Mouse (Mus musculus) hindbrain, embryonic 14.5 days (tissue): ENCODE measurements around the gene Spg20. TPM values are rescaled to one million over a fixed set of nuclear protein-coding genes. Genes with fewer than 3 reads are reported as not detected.

Source experiments
- ATAC-seq: fragments of 200-750 bp; cut with Nextera tagmentation; 2 replicates; pipeline ENCODE4 v1.8.0; 2017; ENCODE audit warnings: moderate number of reproducible peaks, mild to moderate bottlenecking, moderate TSS enrichment, moderate library complexity; ENCODE audit not compliant: low FRiP score
- DNase-seq: peaks from one replicate; pipeline ENCODE4 v3.0.0-alpha.2; 2015; ENCODE audit warnings: low spot score
- H3K27ac ChIP-seq: fragments of 300-500 bp; sonication (generic); 2 replicates; pipeline ENCODE4 v1.5.1; 2014; ENCODE audit warnings: mild to moderate bottlenecking, moderate library complexity
- H3K27me3 ChIP-seq: fragments of 300-500 bp; sonication (generic); 2 replicates; pipeline ENCODE4 v1.6.1; 2014; ENCODE audit warnings: mild to moderate bottlenecking, low read length, mixed read lengths; ENCODE audit not compliant: control insufficient read depth, insufficient read depth
- H3K36me3 ChIP-seq: fragments of 300-500 bp; sonication (generic); replicated peaks from 2 replicates; pipeline ENCODE4 v1.6.1; 2014; ENCODE audit not compliant: control insufficient read depth, insufficient read depth
- H3K4me1 ChIP-seq: fragments of 300-500 bp; sonication (generic); replicated peaks from 2 replicates; pipeline ENCODE4 v1.6.1; 2014; ENCODE audit warnings: antibody characterized with exemption, low read length, mixed read lengths; ENCODE audit not compliant: control insufficient read depth, insufficient read depth
- H3K4me2 ChIP-seq: fragments of 300-500 bp; sonication (generic); replicated peaks from 2 replicates; pipeline ENCODE4 v1.6.1; 2014; ENCODE audit warnings: mild to moderate bottlenecking, moderate library complexity
- H3K4me3 ChIP-seq: fragments of 300-500 bp; sonication (generic); replicated peaks from 2 replicates; pipeline ENCODE4 v1.5.1; 2014; ENCODE audit warnings: mild to moderate bottlenecking, low read length
- H3K9ac ChIP-seq: fragments of 300-500 bp; sonication (generic); 2 replicates; pipeline ENCODE4 v1.6.1; 2014
- H3K9me3 ChIP-seq: fragments of 300-500 bp; sonication (generic); 2 replicates; pipeline ENCODE4 v1.6.1; 2016; ENCODE audit warnings: low read length; ENCODE audit not compliant: control insufficient read depth
- WGBS: fragments of 180-500 bp; shearing (Covaris S2); extraction: QIAGEN DNeasy Blood & Tissue Kit; methylation state at CpG from one replicate; pipeline ENCODE4 v1.1.7; 2014; 5-methylcytosine and 5-hydroxymethylcytosine counted together
- polyA plus RNA-seq: library from polyadenylated mRNA; unstranded; fragments of >200 nt; fragmentation: Nextera tagmentation; extraction: Ambion mirVana; gene quantifications from 2 replicates; pipeline ENCODE4 v1.2.1, GENCODE M21; 2014

Spg20 gene
- polyA plus RNA-seq, 1 experiment from 2014 or later, result 19.5 TPM

DNA sequence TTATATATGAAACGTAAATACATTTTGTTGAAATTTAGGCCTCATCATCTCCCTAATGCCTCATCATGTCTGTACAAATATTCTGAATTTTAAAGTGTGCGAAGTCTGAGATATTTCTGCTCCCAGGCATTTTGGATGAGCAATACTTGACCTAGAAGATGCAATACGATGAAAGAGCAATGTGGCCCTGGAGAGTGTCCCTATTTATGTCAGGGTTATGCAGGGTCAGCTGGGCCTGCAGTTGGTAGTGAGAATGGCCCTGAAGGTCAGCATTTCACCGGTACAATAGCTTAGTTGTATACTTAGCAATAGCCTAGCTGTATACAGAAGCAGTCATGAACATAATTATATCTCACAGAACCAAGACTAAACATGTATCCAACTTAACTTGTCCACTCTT, 2.8 kb upstream of the Spg20 start:
- no peak for DNase-seq
- Histone ChIP-seq H3K4me3 (no peak overlapping the region), H3K27ac (no peak overlapping the region), H3K4me1 (peaks cover 14% of the 10 kb centered on the region; the same call in 1 of the 2 replicates), H3K9ac (no peak overlapping the region), H3K9me3 (no peaks in the 10 kb centered on the region), H3K36me3 (no peaks in the 10 kb centered on the region), H3K27me3 (no peaks in the 10 kb centered on the region), H3K4me2 (no peak overlapping the region)
- no peak for ATAC-seq
- WGBS, result 86% methylated on average over 4 of the region's 4 CpGs

DNA sequence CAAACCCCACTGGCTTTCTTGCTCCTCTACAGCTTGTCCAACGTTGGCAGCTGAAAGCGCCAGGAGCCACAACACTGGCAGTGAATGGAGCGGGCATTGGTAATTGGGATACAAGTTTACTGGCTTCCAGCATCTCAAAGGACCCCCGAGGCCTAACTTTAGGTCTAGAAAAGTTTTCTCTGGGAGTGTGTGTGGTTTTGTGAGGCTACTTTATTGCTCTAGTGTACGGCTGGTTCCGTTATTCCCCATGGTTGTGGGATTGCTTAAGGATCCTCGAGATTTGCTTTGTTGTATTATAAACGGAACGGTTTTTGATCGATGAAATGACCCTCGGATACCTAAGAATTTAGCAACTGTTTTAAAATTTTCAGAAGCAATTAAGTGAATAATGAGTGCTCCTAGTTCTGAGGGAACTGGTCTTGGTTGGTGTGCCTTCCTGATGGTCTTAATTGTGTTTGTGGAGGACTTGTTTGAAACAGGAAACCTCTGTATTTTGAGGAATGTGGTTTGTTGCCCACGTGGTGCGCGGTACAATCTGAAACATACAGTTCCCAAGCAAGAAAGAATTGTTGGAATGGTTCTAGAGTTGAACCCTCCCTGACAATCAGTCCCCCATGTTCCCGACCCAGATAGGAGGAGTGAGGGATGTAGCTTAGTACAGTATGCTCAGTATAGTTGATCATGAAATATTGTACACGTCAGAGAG, 955 bp downstream of the Spg20 start:
- no peaks in the 10 kb centered on the region for H3K9me3 ChIP-seq
- no peaks in the 10 kb centered on the region for H3K27me3 ChIP-seq
- H3K4me2 ChIP-seq, result peak overlapping the region; percentile 76
- H3K27ac ChIP-seq, result peak overlapping the region; percentile 93
- no peak for ATAC-seq
- peak overlapping the region; percentile 92 for H3K4me3 ChIP-seq
- peaks cover 11% of the 10 kb centered on the region for H3K36me3 ChIP-seq
- DNase-seq, result no peak
- peaks cover 21% of the 10 kb centered on the region for H3K4me1 ChIP-seq
- peak overlapping the region; percentile 98 for H3K9ac ChIP-seq
- whole genome bisulfite sequencing, result 53% methylated on average over 16 of the region's 16 CpGs

DNA sequence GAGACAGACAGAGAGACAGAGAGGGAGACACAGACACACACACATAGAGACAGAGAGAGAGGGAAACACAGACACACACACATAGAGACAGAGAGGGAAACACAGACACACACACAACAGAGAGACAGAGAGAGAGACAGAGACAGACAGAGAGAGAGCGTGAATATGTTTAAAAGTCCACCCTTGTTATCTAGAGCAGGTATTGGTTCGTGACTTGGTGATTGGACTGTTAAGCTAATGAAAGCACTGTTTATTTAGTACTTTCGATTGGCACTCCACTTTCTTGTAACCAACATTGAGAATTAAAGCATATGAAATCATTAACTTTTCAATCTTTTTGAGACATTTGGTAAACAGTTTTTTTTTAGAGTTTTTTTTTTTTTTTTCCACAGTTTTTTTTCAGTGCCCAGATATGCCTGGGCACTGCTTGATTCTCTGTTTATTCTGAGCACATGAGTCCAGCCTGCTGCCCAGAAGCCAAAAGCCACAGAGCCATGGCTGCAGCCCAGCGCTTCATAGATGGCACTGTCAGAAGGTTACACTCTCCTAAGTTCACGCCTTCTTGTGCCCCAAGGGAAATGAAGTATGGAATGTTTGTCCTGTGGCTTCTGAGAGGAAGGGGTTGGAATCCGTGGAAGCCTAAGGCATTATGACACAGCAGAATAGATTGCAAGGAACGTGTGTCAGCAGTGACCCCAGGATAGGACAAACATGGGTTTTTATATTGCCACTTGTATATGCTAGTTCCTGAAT, 2.6 kb downstream of the Spg20 start:
- 75% methylated on average over 7 of the region's 7 CpGs for WGBS
- Histone ChIP-seq H3K9me3 (no peaks in the 10 kb centered on the region), H3K9ac (no peak overlapping the region), H3K4me1 (peaks cover 21% of the 10 kb centered on the region), H3K36me3 (peaks cover 25% of the 10 kb centered on the region), H3K27ac (no peak overlapping the region), H3K27me3 (no peaks in the 10 kb centered on the region), H3K4me2 (no peak overlapping the region), H3K4me3 (no peak overlapping the region)
- ATAC-seq (no peak), DNase-seq (no peak)

DNA sequence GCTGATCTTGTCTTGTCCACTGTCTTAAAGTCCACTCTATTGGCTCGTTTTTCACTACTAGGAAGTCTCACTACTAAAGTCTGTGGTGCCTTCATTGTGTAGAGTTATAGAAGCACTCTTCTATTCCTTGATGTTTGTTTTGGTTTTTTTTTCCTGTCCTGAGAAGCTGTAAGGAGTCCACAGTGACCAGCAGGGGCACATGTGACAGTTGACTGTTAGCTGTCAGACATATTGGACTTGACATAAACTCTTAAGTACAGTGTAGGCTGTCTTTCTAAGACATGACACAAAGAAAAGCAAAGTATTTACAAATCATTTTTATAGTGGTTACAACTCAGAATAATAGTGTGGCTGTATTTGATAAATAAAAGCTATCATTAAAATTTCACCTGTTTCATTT, 3.2 kb downstream of the Spg20 start:
- no peaks in the 10 kb centered on the region for H3K9me3 ChIP-seq
- peaks cover 25% of the 10 kb centered on the region for H3K36me3 ChIP-seq
- H3K4me1 ChIP-seq, result peaks cover 21% of the 10 kb centered on the region
- ATAC-seq (no peak), DNase-seq (no peak)
- H3K9ac ChIP-seq, result no peak overlapping the region
- H3K4me2 ChIP-seq, result no peak overlapping the region
- H3K27ac ChIP-seq, result no peak overlapping the region
- 62% methylated on average over 1 of the region's 1 CpGs for WGBS
- no peaks in the 10 kb centered on the region for H3K27me3 ChIP-seq
- H3K4me3 ChIP-seq, result no peak overlapping the region

DNA sequence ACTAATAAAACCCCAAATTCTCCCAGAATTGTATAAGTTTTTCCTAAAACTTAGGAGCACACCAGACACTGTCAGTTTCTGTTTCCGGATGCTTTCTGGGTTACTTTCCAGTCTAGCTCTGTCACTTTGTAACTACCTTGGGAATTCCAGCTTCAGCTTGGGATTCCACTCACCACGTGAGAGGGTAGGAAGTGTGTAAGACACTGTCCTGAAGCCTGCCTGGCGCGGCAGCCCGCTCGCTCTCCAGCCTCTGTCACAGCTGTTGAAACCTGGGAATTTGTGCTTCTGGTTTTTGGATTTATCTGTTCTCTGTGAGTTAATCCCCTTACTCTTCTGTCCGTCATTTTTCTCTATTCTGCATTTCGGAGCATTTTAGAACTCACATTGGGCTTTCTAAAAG, 4.1 kb downstream of the Spg20 start:
- no peak overlapping the region for H3K27ac ChIP-seq
- DNase-seq, result no peak
- ATAC-seq, result no peak
- no peak overlapping the region for H3K4me2 ChIP-seq
- peaks cover 21% of the 10 kb centered on the region for H3K4me1 ChIP-seq
- 93% methylated on average over 8 of the region's 8 CpGs for WGBS
- no peak overlapping the region for H3K4me3 ChIP-seq
- peaks cover 29% of the 10 kb centered on the region for H3K36me3 ChIP-seq
- H3K27me3 ChIP-seq, result no peaks in the 10 kb centered on the region
- no peak overlapping the region for H3K9ac ChIP-seq
- H3K9me3 ChIP-seq, result no peaks in the 10 kb centered on the region

DNA sequence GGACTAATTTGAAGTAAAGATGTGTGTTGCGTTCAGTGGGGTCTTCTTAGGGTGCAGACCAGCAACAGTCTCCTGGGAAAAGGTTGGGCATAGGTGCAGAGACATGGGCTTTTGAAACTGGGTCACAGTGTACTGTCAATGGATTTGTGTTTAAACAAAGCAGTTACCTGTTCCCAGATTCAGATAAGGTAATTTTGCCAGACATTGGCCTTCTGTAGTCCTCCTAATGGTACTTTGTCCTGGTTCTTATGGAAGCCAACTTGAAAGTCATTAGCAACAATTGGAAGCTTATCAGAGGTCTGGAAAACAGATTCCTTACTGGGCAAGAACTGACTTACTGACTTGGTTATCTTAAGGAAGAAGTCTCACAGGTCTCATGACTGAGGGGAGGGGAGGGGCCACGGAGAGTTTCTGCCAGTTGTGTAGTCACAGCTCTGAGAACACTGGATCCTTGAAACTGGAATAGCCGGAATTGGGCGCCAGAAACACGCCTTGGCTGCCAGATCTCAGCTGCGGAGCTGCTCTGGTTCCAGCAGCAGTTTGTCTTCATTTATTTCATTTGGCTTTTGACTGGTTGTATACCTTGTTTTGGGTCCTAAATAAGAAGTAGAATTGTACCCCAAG, 7.5 kb downstream of the Spg20 start:
- H3K27ac ChIP-seq, result no peak overlapping the region
- WGBS, result 94% methylated on average over 6 of the region's 6 CpGs

DNA sequence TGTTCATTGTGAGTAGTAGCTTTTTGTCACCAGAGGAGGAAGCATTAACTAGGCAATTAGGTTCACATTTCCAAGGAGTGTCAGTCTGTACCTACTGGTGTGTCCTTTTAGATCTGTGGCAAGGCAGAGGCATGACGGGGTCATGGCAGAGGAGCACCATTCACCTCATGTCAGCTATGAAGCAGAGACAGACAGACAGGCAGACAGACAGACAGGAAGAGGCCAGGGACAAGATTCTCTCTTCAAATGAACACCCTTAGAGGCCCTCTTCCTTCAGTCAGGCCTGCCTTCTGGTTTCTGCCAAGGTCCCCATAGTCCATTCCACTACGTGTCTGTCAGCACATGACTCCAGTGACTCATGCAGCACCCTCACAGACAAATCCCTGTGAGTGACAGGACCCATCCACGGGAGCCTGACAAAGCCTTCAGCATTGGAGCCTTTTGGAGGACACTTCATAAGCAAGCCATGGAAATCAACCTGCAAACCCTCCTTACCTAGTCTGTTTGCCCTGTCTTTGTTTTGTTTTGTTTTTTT, 10.5 kb downstream of the Spg20 start:
- H3K4me2 ChIP-seq, result no peak overlapping the region
- H3K27me3 ChIP-seq, result no peaks in the 10 kb centered on the region
- H3K27ac ChIP-seq, result no peak overlapping the region
- no peak for DNase-seq
- H3K36me3 ChIP-seq, result peaks cover 84% of the 10 kb centered on the region
- WGBS, result 92% methylated on average over 3 of the region's 3 CpGs
- no peaks in the 10 kb centered on the region for H3K9me3 ChIP-seq
- no peak for ATAC-seq
- H3K4me3 ChIP-seq, result no peak overlapping the region
- no peaks in the 10 kb centered on the region for H3K4me1 ChIP-seq
- no peak overlapping the region for H3K9ac ChIP-seq

More for the DNA sequence above, 7.5 kb downstream of the Spg20 start:
- ATAC-seq, result no peak
- Histone ChIP-seq H3K27me3 (no peaks in the 10 kb centered on the region), H3K9ac (no peak overlapping the region), H3K4me3 (no peak overlapping the region), H3K4me2 (no peak overlapping the region), H3K4me1 (peaks cover 7% of the 10 kb centered on the region; the same call in 1 of the 2 replicates), H3K36me3 (peaks cover 59% of the 10 kb centered on the region), H3K9me3 (no peaks in the 10 kb centered on the region)
- no peak for DNase-seq

DNA sequence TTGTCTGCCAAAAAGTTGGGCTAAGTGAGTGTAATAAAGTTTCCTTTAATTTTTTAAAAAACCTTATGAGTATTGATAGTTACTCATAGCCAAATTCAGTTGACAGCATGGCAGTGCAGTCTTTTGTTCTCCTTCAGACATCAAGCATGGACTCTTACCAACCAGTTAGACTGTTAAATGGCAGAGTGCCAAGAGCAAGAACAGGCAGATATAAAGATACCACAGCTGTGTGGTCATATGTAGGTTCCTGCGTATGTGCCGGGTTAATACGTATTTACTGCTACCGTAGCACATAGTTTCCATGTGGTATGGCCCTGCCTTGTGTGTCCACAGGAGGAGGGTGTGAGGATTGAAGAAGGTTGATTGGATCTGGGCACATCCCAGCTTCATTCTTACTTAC, 11.2 kb downstream of the Spg20 start:
- ATAC-seq (no peak), DNase-seq (no peak)
- Histone ChIP-seq H3K4me1 (no peaks in the 10 kb centered on the region), H3K4me2 (no peak overlapping the region), H3K4me3 (no peak overlapping the region), H3K9ac (no peak overlapping the region), H3K36me3 (peaks cover 84% of the 10 kb centered on the region), H3K27ac (no peak overlapping the region), H3K9me3 (no peaks in the 10 kb centered on the region), H3K27me3 (no peaks in the 10 kb centered on the region)
- 91% methylated on average over 4 of the region's 4 CpGs for WGBS

DNA sequence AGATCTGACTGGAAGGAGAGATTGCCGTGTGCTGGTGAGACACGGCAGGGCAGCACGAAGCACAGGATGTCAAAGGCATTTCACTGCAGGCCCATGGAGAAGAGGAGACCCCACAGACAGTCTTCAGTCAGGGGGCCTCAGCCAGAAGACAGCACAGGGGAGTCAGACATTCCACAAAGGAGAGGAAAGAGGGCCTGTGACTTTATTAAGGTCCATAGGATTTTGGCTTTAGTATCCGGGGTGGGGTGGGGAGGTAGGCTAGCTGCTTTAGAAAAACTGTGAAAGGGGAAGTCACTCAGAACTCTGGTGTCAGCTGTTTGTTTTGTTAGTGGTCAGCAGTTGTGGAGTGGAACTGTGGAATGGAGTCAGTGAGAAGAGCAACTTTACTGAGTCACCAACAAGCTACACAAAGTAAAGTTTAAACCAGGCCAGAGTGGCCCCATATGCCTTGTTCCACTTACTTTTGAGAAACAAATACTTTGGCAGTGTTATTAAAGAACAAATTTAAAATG, 17.3 kb downstream of the Spg20 start:
- Histone ChIP-seq H3K36me3 (peaks cover 93% of the 10 kb centered on the region), H3K9ac (no peak overlapping the region), H3K27me3 (no peaks in the 10 kb centered on the region), H3K4me2 (no peak overlapping the region), H3K27ac (no peak overlapping the region), H3K9me3 (no peaks in the 10 kb centered on the region), H3K4me1 (no peaks in the 10 kb centered on the region), H3K4me3 (no peak overlapping the region)
- DNase-seq (no peak), ATAC-seq (no peak)
- 83% methylated on average over 4 of the region's 4 CpGs for WGBS
